Mouse (Mus musculus) erythroblast, embryonic 14.5 days (primary cell): Measurements from ENCODE around the gene Gm29776. TPM values are rescaled to one million over a fixed set of nuclear protein-coding genes. Genes with fewer than 3 reads are reported as not detected.

ENCODE experiments used
- H3K27me3 ChIP-seq: 2 replicates; pipeline ENCODE4 v1.6.1; 2012; ENCODE audit warnings: inconsistent platforms; ENCODE audit not compliant: control insufficient read depth
- H3K36me3 ChIP-seq: 2 replicates; pipeline ENCODE4 v1.6.1; 2012; ENCODE audit warnings: mild to moderate bottlenecking, inconsistent platforms; ENCODE audit not compliant: control insufficient read depth
- H3K4me1 ChIP-seq: 2 replicates; pipeline ENCODE4 v1.6.1; 2012; ENCODE audit warnings: inconsistent platforms; ENCODE audit not compliant: control insufficient read depth
- H3K4me3 ChIP-seq: replicated peaks from 2 replicates; pipeline ENCODE3; 2012; ENCODE audit warnings: moderate library complexity, mild to moderate bottlenecking, inconsistent platforms
- H3K9me3 ChIP-seq: 2 replicates; pipeline ENCODE4 v1.6.1; 2012; ENCODE audit warnings: low read length, inconsistent platforms, mixed read lengths; ENCODE audit not compliant: control insufficient read depth
- GATA1 ChIP-seq: IDR thresholded peaks from 2 replicates; pipeline ENCODE4 v1.6.1; 2012; ENCODE audit warnings: low read length, inconsistent platforms, mixed read lengths
- TAL1 ChIP-seq: IDR thresholded peaks from 3 replicates; pipeline ENCODE4 v1.6.1; 2012; ENCODE audit warnings: low read length, inconsistent platforms, mixed read lengths
- polyA plus RNA-seq: library from polyadenylated mRNA; stranded (reverse); fragments of >175 nt; gene quantifications from 2 replicates; pipeline ENCODE4 v1.2.3, GENCODE M21; 2012

Gene Gm29776
- polyA plus RNA-seq, 1 experiment, result not detected

DNA sequence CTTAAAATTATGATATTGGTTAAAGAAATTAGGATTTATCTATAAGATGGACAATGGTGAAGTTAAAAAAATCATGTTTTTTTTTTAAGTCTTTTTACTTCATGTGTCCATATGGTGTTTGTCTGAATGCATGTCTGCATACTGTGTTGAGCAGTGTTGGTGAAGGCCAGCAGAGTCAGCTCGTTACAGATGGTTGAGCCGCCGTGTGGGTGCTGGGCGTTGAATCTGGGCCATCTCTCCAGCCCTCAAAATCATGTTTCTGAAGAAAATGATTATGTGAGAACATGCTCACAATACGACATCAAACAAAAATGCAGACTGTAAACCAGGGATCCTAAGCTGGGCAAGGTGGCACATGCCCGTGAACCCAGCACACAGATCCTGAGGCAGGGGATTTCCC lies 31.7 kb upstream of the Gm29776 start:
- Histone ChIP-seq H3K4me1 (no peaks in the 10 kb centered on the region), H3K9me3 (no peaks in the 10 kb centered on the region), H3K4me3 (no peak overlapping the region), H3K36me3 (no peaks in the 10 kb centered on the region), H3K27me3 (no peaks in the 10 kb centered on the region)
- TF ChIP-seq GATA1, result no peak

DNA sequence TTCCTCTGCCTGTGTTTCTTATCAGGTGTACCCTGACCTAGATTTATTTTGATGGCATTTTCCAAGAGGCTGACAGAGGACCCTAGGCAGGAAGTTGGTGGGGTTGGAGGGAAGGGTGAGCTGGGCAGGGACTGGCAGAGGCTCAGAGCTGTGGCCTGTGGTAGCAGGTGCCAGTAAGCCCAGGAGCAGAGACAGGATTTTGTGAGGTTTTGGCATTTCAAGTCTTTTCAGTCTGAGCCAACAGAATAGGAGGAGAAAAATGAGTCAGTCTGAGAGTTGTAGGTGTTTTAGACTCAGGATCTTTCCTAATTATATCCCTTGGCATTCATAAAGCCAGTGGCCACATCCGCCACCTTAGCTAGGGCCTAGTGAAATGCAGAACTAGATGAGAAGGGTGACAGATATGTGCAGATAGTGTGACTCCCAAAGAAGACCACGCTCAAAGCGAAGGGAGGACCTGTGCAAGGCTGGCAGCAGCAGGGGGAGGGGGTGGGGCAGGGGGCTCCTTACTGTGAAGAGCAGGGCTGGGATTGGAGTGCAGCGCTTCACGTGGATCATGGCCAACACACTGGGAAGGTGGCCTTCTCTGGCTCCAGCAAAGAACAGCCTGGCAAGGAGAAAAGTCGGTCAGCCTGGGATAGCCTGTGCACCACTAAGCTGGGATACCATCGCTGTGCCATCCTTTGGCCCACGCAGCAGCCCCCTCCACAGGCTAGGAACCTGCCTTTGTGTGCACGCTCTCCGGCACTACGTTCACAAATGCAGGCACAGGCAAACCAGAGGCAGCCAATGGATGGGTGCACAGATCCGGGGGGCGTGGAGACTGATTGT lies 30.4 kb upstream of the Gm29776 start:
- TF ChIP-seq GATA1, result no peak
- TF ChIP-seq TAL1, result no peak
- Histone ChIP-seq H3K4me1 (no peaks in the 10 kb centered on the region), H3K9me3 (no peaks in the 10 kb centered on the region), H3K36me3 (no peaks in the 10 kb centered on the region), H3K4me3 (no peak overlapping the region), H3K27me3 (no peaks in the 10 kb centered on the region)

DNA sequence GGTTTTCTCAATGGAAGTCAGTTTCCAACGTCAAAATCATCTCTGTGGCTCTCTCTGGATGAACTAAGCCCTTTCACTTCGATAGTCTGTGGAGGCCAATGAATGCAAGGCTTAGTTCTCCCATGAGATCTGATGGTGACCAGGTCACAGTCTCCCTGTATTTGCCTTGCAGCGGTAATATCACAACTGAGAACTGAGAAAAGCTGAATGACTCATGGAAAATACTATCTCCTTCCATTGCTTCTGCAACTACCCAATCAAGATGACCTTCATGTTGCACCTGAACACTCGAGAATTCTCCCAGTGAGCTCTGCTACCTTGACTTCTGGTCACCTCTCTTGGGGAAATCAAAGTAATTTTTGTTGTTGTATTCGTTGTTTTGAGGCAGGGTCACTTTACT lies 28.9 kb upstream of the Gm29776 start:
- no peaks in the 10 kb centered on the region for H3K9me3 ChIP-seq

DNA sequence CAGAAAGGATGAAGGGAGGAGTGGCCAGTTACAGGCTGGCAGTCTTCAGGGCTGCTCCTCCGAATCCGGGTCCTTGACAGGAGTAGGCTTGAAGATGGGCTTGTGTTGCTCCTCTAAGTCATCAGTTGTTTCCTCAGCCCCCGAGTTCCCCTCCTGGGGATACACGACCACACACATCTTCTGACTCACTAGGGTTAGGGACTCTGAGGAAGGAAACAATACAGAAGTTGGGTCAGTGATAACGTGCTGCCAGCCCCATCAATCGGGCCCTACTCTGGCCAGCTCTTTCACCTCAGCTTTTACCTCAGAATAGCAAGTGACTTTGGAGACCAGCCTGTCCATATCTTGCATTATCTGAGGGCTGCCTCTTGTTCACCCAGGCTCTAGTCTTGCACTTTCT lies 25.4 kb upstream of the Gm29776 start:
- no peaks in the 10 kb centered on the region for H3K36me3 ChIP-seq
- no peaks in the 10 kb centered on the region for H3K9me3 ChIP-seq
- no peaks in the 10 kb centered on the region for H3K4me1 ChIP-seq
- H3K4me3 ChIP-seq, result no peak overlapping the region
- no peaks in the 10 kb centered on the region for H3K27me3 ChIP-seq
- TF ChIP-seq TAL1, result no peak

More for the DNA sequence above, 28.9 kb upstream of the Gm29776 start:
- Histone ChIP-seq H3K4me3 (no peak overlapping the region), H3K36me3 (no peaks in the 10 kb centered on the region), H3K27me3 (no peaks in the 10 kb centered on the region), H3K4me1 (no peaks in the 10 kb centered on the region)
- TF ChIP-seq GATA1, result no peak
- no peak for TF ChIP-seq TAL1

DNA sequence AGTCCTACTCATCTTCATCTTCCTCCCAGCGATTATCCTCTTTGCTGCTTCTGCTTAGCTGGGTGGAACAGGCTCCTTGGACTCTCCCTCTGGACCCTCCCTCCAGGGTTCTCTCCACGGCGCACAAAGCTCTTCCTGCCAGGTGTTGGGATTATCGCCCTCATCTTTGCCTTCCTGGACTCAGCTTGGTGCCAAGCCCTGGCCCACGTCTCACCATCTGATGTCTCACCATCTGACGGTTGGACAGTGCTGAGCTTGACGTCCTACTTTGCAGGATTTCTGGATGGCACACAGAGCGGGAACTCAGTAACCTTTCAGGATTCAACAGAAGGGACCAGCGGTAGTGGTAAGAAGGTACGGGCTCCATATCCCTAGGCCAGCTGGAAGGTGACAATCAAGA lies 23.1 kb upstream of the Gm29776 start:
- no peaks in the 10 kb centered on the region for H3K36me3 ChIP-seq
- no peak overlapping the region for H3K4me3 ChIP-seq
- no peaks in the 10 kb centered on the region for H3K27me3 ChIP-seq
- TF ChIP-seq TAL1 (no peak), GATA1 (no peak)
- H3K4me1 ChIP-seq, result no peaks in the 10 kb centered on the region
- H3K9me3 ChIP-seq, result no peaks in the 10 kb centered on the region

DNA sequence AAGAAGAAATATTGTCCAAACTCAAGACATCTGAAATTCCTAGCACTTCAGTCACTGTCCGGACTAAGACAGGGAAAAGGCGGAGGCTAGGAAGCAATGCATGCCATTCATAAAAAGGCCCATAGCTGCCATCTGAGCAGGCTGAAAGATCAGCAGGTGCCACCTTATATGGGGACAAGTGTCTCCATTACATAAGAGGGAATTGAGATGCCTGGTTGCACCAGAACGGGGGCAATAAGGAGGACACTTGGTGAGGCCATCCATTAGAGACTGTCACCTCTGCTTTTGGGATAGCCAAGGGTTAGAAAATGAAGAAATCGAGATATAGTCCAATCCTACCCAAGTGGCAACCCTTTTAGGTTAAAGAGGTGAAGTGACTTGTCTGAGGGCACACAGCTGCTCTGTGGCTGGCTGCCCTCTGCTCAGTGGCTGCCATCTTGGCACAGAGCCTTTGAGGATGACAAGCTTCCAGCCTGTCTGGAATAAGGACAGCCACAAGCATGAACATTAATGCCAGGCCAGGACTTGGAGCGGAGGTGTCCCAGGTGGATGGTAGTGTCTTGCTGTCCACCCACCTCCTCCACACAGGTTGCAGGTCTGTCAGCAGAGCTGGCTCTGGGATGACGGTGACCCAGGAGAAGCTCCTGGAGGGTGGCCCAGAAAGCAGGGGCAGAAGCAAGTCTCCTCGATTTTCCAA lies 22.2 kb upstream of the Gm29776 start:
- Histone ChIP-seq H3K27me3 (0 out of 2 replicates have a peak, but pooled peaks cover 2% of the 10 kb centered on the region), H3K4me3 (no peak overlapping the region)

DNA sequence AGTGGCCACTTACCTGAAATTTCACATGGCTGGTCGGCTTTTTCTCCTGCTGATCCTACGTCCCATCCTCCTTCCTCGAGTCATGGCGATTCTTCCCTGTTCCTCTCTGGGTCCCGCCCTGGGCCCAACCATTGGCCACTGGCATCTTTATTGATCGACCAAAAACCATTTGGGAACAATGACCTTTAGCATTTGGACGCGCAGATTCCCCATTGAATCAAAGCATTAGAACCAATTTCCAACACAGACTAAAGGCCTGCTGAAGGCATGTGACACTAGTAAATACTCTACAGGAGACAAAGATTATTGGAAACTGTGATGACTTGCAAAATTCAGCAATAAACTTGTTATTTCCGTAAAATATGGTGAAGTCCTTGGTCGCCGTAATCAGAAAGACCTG lies 21.4 kb upstream of the Gm29776 start:
- Histone ChIP-seq H3K27me3 (peaks cover 6% of the 10 kb centered on the region), H3K9me3 (no peaks in the 10 kb centered on the region), H3K36me3 (no peaks in the 10 kb centered on the region), H3K4me3 (no peak overlapping the region), H3K4me1 (no peaks in the 10 kb centered on the region)
- TF ChIP-seq TAL1, result no peak
- no peak for TF ChIP-seq GATA1

More for the DNA sequence above, 22.2 kb upstream of the Gm29776 start:
- Histone ChIP-seq H3K36me3 (no peaks in the 10 kb centered on the region), H3K9me3 (no peaks in the 10 kb centered on the region), H3K4me1 (no peaks in the 10 kb centered on the region)
- TF ChIP-seq GATA1 (no peak), TAL1 (no peak)

DNA sequence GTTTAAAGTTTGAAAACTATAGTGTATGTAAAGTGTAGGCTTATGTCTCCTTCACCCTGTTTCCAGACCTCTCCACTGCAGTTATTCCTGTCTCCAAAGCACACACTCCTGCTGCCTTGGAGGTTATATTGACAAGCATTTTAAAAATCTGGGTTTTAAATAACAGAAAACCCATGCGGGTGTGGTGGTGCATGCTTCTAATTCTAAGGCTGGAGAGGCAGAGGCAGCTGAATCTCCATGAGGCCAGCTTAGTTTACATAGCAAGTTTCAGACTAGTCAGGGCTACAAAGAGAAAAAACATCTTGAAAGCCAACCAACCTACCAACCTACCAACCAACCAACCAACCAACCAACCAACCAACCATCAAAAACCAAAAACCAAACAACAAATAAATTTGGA lies 16.8 kb upstream of the Gm29776 start:
- no peak overlapping the region for H3K4me3 ChIP-seq
- peaks cover 18% of the 10 kb centered on the region for H3K4me1 ChIP-seq
- no peaks in the 10 kb centered on the region for H3K9me3 ChIP-seq
- TF ChIP-seq GATA1 (no peak), TAL1 (no peak)
- no peaks in the 10 kb centered on the region for H3K36me3 ChIP-seq
- peaks cover 32% of the 10 kb centered on the region for H3K27me3 ChIP-seq

DNA sequence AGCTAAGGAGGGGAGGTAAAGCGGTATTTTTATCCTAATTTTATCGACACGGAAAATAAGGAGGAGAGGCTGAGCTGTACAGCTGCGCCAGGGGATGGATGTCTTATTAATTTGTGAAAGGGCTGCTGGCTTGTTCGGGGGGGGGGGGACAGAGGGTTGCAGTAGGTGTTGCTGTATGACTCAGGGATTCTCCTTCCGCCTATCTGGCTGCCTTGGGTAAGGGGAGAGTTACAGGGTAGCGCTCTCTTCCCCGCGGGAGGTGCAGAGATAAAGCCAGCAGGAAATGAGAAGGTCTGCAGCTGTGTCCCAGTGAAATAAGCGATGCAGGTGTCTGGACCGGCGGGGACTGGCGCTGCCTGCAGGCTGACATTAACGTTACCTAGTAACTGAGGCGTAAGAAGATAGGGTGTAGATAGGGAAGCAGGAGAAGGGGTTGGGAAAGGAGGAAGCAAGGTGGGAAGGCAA lies 16.0 kb upstream of the Gm29776 start:
- no peak for TF ChIP-seq GATA1
- no peak for TF ChIP-seq TAL1
- Histone ChIP-seq H3K27me3 (peaks cover 39% of the 10 kb centered on the region), H3K4me3 (peak overlapping the region; percentile 31), H3K9me3 (no peaks in the 10 kb centered on the region), H3K4me1 (peaks cover 18% of the 10 kb centered on the region), H3K36me3 (no peaks in the 10 kb centered on the region)
